Mouse (Mus musculus) neural tube, embryonic 14.5 days (tissue): ENCODE results near the gene Ppdpf. TPM values are rescaled to one million over a fixed set of nuclear protein-coding genes. Genes with fewer than 3 reads are reported as not detected.

Source experiments
- ATAC-seq: fragments of 200-750 bp; cut with Nextera tagmentation; 2 replicates; pipeline ENCODE4 v1.8.0; 2017; ENCODE audit warnings: low read depth, mild to moderate bottlenecking, moderate TSS enrichment, moderate library complexity
- H3K27ac ChIP-seq: fragments of 300-500 bp; sonication (generic); 2 replicates; pipeline ENCODE4 v1.5.1; 2014; ENCODE audit warnings: low read depth, mild to moderate bottlenecking, control low read depth, low read length, moderate library complexity, mixed read lengths
- H3K27me3 ChIP-seq: fragments of 300-500 bp; sonication (generic); 2 replicates; pipeline ENCODE4 v1.6.1; 2014; ENCODE audit warnings: low read length; ENCODE audit not compliant: control insufficient read depth, insufficient read depth
- H3K36me3 ChIP-seq: fragments of 300-500 bp; sonication (generic); 2 replicates; pipeline ENCODE4 v1.6.1; 2014; ENCODE audit warnings: low read length, mixed read lengths; ENCODE audit not compliant: control insufficient read depth, insufficient read depth
- H3K4me1 ChIP-seq: fragments of 300-500 bp; sonication (generic); 2 replicates; pipeline ENCODE4 v1.6.1; 2014; ENCODE audit warnings: low read length; ENCODE audit not compliant: control insufficient read depth, insufficient read depth
- H3K4me2 ChIP-seq: fragments of 300-500 bp; sonication (generic); 2 replicates; pipeline ENCODE4 v1.6.1; 2014; ENCODE audit warnings: mild to moderate bottlenecking, low read depth, low read length, control low read depth
- H3K4me3 ChIP-seq: fragments of 300-500 bp; sonication (generic); 2 replicates; pipeline ENCODE4 v1.5.1; 2014; ENCODE audit warnings: low read depth, low read length, control low read depth, mixed read lengths
- H3K9ac ChIP-seq: fragments of 300-500 bp; sonication (generic); replicated peaks from 2 replicates; pipeline ENCODE4 v1.6.1; 2014; ENCODE audit warnings: low read depth, mild to moderate bottlenecking, control low read depth, low read length, mixed read lengths
- H3K9me3 ChIP-seq: fragments of 300-500 bp; sonication (generic); 2 replicates; pipeline ENCODE4 v1.6.1; 2016; ENCODE audit warnings: low read length; ENCODE audit not compliant: control insufficient read depth
- whole genome bisulfite sequencing: fragments of 180-500 bp; shearing (Covaris S2); extraction: QIAGEN DNeasy Blood & Tissue Kit; methylation state at CpG from one replicate; pipeline ENCODE4 v1.1.7; 2014; 5-methylcytosine and 5-hydroxymethylcytosine counted together
- polyA plus RNA-seq: library from polyadenylated mRNA; unstranded; fragments of >200 nt; fragmentation: Nextera tagmentation; extraction: Ambion mirVana; gene quantifications from 2 replicates; pipeline ENCODE4 v1.2.1, GENCODE M21; 2014

Ppdpf gene
- polyA plus RNA-seq, 1 experiment from 2014 or later: 445 TPM

- no peak overlapping the region for H3K9ac ChIP-seq
- H3K27me3 ChIP-seq: no peaks in the 10 kb centered on the region
- WGBS: 93% methylated on average over 11 of the region's 11 CpGs
- H3K4me2 ChIP-seq: no peak overlapping the region
- no peak overlapping the region for H3K4me3 ChIP-seq
- H3K9me3 ChIP-seq: no peaks in the 10 kb centered on the region
- no peaks in the 10 kb centered on the region for H3K4me1 ChIP-seq
- H3K27ac ChIP-seq: no peak overlapping the region
- ATAC-seq: no peak
- H3K36me3 ChIP-seq: no peaks in the 10 kb centered on the region
These were observed 47.6 kb downstream of the Ppdpf start for GRCm38 (mm10) chr2:181234680-181235079.

- Histone ChIP-seq H3K4me3 (no peak overlapping the region), H3K9ac (no peak overlapping the region), H3K27ac (no peak overlapping the region), H3K36me3 (no peaks in the 10 kb centered on the region), H3K9me3 (no peaks in the 10 kb centered on the region), H3K4me2 (no peak overlapping the region), H3K4me1 (no peaks in the 10 kb centered on the region), H3K27me3 (no peaks in the 10 kb centered on the region)
- ATAC-seq: no peak
- 87% methylated on average over 23 of the region's 23 CpGs for WGBS
These were observed 48.9 kb downstream of the Ppdpf start for GRCm38 (mm10) chr2:181235681-181236566.

GRCm38 (mm10) chr2:181237251-181238014 is 50.4 kb downstream of the Ppdpf start:
- Histone ChIP-seq H3K4me3 (no peak overlapping the region), H3K27ac (no peak overlapping the region), H3K4me2 (no peak overlapping the region), H3K27me3 (no peaks in the 10 kb centered on the region), H3K36me3 (no peaks in the 10 kb centered on the region), H3K4me1 (no peaks in the 10 kb centered on the region), H3K9me3 (no peaks in the 10 kb centered on the region), H3K9ac (no peak overlapping the region)
- 93% methylated on average over 17 of the region's 17 CpGs for WGBS
- ATAC-seq: no peak

GRCm38 (mm10) chr2:181238091-181238610 is 51.1 kb downstream of the Ppdpf start:
- no peak overlapping the region for H3K27ac ChIP-seq
- H3K27me3 ChIP-seq: no peaks in the 10 kb centered on the region
- 77% methylated on average over 10 of the region's 10 CpGs for WGBS
- no peak overlapping the region for H3K9ac ChIP-seq
- no peak overlapping the region for H3K4me3 ChIP-seq
- H3K9me3 ChIP-seq: no peaks in the 10 kb centered on the region
- ATAC-seq: no peak
- H3K4me2 ChIP-seq: no peak overlapping the region
- no peaks in the 10 kb centered on the region for H3K36me3 ChIP-seq
- no peaks in the 10 kb centered on the region for H3K4me1 ChIP-seq

Other genes with a start within 250 kb of the Ppdpf start
- gene Nkain4, start 232.5 kb upstream of the Ppdpf start, polyA plus RNA-seq: 86.5 and 97.0 TPM in 2 replicates
- 87.0 and 95.2 TPM in 2 replicates for gene Arfgap1, start 220.0 kb upstream of the Ppdpf start, polyA plus RNA-seq
- gene Col20a1, start 200.7 kb upstream of the Ppdpf start, polyA plus RNA-seq: 0.31 and 0.60 TPM in 2 replicates
- 62.4 and 62.8 TPM in 2 replicates for gene Chrna4, start 143.7 kb upstream of the Ppdpf start, polyA plus RNA-seq
- 56.7 and 60.6 TPM in 2 replicates for gene Kcnq2, start 51.9 kb upstream of the Ppdpf start, polyA plus RNA-seq
- 17.5 and 24.4 TPM in 2 replicates for gene Eef1a2, start 30.2 kb upstream of the Ppdpf start, polyA plus RNA-seq
- gene Ptk6, start 15.5 kb downstream of the Ppdpf start, polyA plus RNA-seq: not detected in 2 replicates
- 0.15 and 0.19 TPM in 2 replicates for gene Srms, start 25.9 kb downstream of the Ppdpf start, polyA plus RNA-seq
- 0.23 TPM in 1 of 2 replicates, not detected in the other for gene Fndc11, start 32.8 kb downstream of the Ppdpf start, polyA plus RNA-seq
- gene Helz2, start 54.8 kb downstream of the Ppdpf start, polyA plus RNA-seq: 0.28 and 0.45 TPM in 2 replicates
- gene Gmeb2, start 100.8 kb downstream of the Ppdpf start, polyA plus RNA-seq: 19.3 and 19.9 TPM in 2 replicates
- gene Stmn3, start 127.3 kb downstream of the Ppdpf start, polyA plus RNA-seq: 1,346 and 1,661 TPM in 2 replicates
- gene Rtel1, start 132.5 kb downstream of the Ppdpf start, polyA plus RNA-seq: 37.4 and 43.9 TPM in 2 replicates
- 59.3 and 67.7 TPM in 2 replicates for gene Zgpat, start 177.7 kb downstream of the Ppdpf start, polyA plus RNA-seq
- 57.8 and 66.0 TPM in 2 replicates for gene Arfrp1, start 178.2 kb downstream of the Ppdpf start, polyA plus RNA-seq
- 44.7 and 46.2 TPM in 2 replicates for gene Lime1, start 192.8 kb downstream of the Ppdpf start, polyA plus RNA-seq